Mouse (Mus musculus): ENCODE measurements around the gene Srsf7.

DNA sequence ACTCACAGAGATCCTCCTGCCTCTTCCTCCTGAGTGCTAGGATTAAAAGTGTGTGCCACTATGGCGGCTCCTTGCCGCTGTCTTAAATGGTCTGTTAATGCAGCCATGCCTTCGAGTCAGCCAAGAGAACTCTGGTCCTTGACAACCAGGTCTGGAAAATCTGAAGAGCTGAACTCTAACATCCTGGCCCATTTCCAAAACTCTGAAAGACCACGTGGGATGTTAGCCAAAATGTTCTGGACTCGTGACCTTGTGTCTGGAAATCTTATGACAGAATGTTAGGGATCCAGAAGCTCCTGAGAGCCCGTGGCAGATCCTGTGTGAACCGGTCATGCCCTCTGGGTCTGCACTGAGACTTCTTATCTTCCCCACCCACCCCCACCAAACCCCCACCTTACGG, 43.1 kb downstream of the Srsf7 start:
- TF ChIP-seq CTCF (IDR thresholded peaks at IDR 0.05; ENCODE audit: extremely low read depth, insufficient read length, insufficient replicate concordance, low read depth, low read length) (no peak), POLR2A (IDR thresholded peaks at IDR 0.05; ENCODE audit: low read depth, low read length) (no peak)
